Mouse (Mus musculus): Measurements from ENCODE around the gene Slc6a8.

Slc6a8 gene

GRCm38 (mm10) chrX:73684156-73684555 lies 11.2 kb downstream of the Slc6a8 start:
- in situ Hi-C loops (cut with MboI) = no loop called here

- in situ Hi-C loops (cut with MboI) = no loop called here
These were observed 12.0 kb downstream of the Slc6a8 start for GRCm38 (mm10) chrX:73684978-73685377.

- in situ Hi-C loops (cut with MboI) = no loop called here
These were observed 12.7 kb downstream of the Slc6a8 start for GRCm38 (mm10) chrX:73685629-73686028.

DNA sequence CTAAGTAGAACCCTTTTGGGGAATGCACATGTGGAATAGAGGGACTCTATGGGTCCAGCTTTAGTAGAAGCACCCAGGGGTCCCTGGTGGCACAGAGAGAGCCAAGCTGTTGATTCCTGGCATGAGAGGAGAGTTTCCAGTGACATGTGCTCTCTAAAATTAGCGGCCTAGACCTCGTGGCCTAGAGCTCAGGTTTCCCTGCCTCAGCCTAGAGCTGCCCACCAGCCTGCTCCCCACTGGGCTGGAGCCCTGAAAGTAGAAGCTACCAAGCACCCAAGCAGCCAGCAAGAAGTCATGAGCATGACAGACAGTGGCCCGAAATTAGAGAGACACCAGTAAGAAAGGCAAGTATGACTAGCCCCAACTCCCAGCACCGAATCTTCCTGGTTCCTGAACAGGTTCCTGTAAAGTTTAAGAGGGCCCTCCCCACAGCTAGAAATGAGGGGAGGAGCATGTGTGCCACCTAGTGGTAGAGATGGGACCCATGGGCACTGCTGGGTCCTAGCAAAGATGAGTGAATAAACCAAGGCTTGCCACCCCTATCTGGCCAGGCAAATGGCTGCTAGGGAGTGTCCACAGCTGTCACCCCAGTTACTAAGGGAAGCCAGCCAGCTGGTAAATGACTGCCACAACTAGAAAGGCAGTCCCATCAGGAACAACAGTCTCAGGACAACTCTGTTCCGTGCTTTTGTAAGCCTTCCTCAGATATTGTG lies 18.1 kb downstream of the Slc6a8 start:
- in situ Hi-C loops (cut with MboI) = no loop called here

GRCm38 (mm10) chrX:73700472-73700871 lies 27.5 kb downstream of the Slc6a8 start:
- in situ Hi-C loops (cut with MboI) = no loop called here

GRCm38 (mm10) chrX:73715476-73716108 lies 42.6 kb downstream of the Slc6a8 start:
- in situ Hi-C loops (cut with MboI) = no loop called here

DNA sequence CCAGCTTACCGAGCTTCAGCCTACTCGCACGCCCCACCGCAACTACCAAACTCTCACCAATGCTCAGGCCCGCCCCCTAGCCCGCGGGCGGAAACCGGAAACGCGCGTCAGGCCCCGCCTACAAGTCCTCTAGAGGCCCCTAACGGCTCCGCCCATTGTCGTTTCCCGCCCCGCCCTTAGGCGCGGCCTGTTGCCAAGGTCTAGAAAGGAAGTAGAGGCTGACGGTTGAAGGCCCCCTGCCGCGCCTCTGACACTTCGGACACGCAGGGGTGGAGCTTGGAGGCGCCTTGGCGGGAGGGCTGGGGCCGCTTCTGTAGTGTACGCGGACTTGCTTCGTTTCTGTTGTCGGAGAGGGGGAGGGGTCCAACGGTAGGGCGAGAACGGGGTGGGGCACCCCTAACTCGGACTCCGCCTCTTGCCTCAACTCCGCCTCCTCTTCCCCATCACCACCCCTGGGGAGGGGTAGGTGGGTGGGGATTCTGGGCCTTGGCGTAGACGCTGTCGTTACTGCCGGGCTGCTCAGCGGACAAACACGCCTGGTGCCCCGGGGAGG lies 43.2 kb downstream of the Slc6a8 start, which contains the start of the genes Bcap31 and Abcd1:
Gene Bcap31 (minus strand): TSS at position 67 of the 553 bp plus-strand sequence.
Gene Abcd1 (plus strand): TSS at position 489 of the 553 bp plus-strand sequence.
- in situ Hi-C loops (cut with MboI) = no loop called here

GRCm38 (mm10) chrX:73716709-73717545 lies 44.0 kb downstream of the Slc6a8 start:
- in situ Hi-C loops (cut with MboI) = no loop called here

DNA sequence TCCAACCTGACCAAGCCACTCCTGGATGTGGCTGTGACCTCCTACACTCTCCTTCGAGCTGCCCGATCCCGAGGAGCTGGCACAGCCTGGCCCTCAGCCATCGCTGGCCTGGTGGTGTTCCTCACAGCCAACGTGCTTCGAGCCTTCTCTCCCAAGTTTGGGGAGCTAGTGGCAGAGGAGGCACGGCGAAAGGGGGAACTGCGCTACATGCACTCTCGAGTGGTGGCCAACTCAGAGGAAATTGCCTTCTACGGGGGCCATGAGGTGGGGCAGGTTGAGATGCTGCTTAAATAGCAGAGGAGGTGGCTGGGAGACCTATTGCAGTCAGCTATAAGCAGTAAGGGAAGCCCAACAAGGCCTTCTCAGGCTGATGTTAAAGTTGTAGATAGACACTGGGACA lies 44.7 kb downstream of the Slc6a8 start:
- in situ Hi-C loops (cut with MboI) = no loop called here

- in situ Hi-C loops (cut with MboI) = no loop called here
These were observed 45.3 kb downstream of the Slc6a8 start for GRCm38 (mm10) chrX:73718271-73718670.

DNA sequence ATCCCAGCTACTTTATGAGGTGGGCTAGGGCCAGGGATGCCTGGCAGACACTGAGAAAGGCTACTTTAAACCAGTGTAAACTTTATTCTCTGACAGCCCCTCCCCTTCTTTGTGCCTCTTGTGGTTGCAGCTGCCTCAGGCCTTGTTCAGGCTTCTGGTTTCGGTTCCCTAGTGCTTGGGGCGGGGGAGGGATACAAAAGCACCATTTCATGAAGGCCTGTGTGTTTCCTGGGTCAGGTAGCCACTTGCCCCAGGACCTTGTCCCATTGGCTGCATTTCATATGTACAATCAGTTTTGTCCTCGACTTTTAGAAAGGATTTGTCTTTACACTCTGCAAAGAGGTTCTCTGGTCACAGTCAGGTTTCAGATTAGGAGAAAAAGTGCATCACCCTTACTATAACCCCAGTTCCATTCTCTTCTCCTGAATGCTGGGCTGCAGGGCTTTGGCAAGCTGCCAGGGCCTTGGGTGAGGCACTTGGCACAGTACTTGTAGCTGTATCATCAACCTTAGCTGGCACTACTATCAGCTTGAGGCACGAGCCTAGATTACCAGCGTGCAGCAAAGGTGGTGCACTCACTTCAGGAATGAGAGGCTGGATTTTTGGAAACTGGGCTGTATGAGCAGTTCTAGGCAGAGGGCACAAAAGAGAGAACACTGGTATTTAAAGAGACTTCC lies 45.9 kb downstream of the Slc6a8 start:
- in situ Hi-C loops (cut with MboI) = no loop called here

GRCm38 (mm10) chrX:73730908-73731307 lies 58.0 kb downstream of the Slc6a8 start:
- in situ Hi-C loops (cut with MboI) = no loop called here

Measured in mature B cell (primary cell).